Mouse (Mus musculus) embryonic facial prominence, embryonic 15.5 days (tissue): ENCODE measurements around the gene Crybg2. TPM values are rescaled to one million over a fixed set of nuclear protein-coding genes. Genes with fewer than 3 reads are reported as not detected.

Experiments
- ATAC-seq: fragments of 200-750 bp; cut with Nextera tagmentation; 2 replicates; pipeline ENCODE4 v1.8.0; 2017; ENCODE audit warnings: low read depth, moderate TSS enrichment; ENCODE audit not compliant: insufficient number of reproducible peaks, low FRiP score, low TSS enrichment
- H3K27ac ChIP-seq: fragments of 300-500 bp; sonication (generic); replicated peaks from 2 replicates; pipeline ENCODE4 v1.5.1; 2015; ENCODE audit warnings: mild to moderate bottlenecking, inconsistent platforms
- H3K27me3 ChIP-seq: fragments of 300-500 bp; sonication (generic); 2 replicates; pipeline ENCODE4 v1.6.1; 2015; ENCODE audit warnings: inconsistent platforms
- H3K36me3 ChIP-seq: fragments of 300-500 bp; sonication (generic); 2 replicates; pipeline ENCODE4 v1.6.1; 2015; ENCODE audit warnings: mild to moderate bottlenecking, inconsistent platforms
- H3K4me1 ChIP-seq: fragments of 300-500 bp; sonication (generic); 2 replicates; pipeline ENCODE4 v1.6.1; 2015; ENCODE audit warnings: inconsistent platforms
- H3K4me2 ChIP-seq: fragments of 300-500 bp; sonication (generic); replicated peaks from 2 replicates; pipeline ENCODE4 v1.6.1; 2015; ENCODE audit warnings: mild to moderate bottlenecking, inconsistent platforms
- H3K4me3 ChIP-seq: fragments of 300-500 bp; sonication (generic); replicated peaks from 2 replicates; pipeline ENCODE4 v1.5.1; 2015; ENCODE audit warnings: mild to moderate bottlenecking, inconsistent platforms
- H3K9ac ChIP-seq: fragments of 300-500 bp; sonication (generic); 2 replicates; pipeline ENCODE4 v1.6.1; 2015; ENCODE audit warnings: inconsistent platforms
- H3K9me3 ChIP-seq: fragments of 300-500 bp; sonication (generic); replicated peaks from 2 replicates; pipeline ENCODE4 v1.6.1; 2016; ENCODE audit warnings: inconsistent platforms
- WGBS: fragments of 180-500 bp; shearing (Covaris S2); methylation state at CpG from one replicate; pipeline ENCODE4 v1.1.7; 2015; 5-methylcytosine and 5-hydroxymethylcytosine counted together
- polyA plus RNA-seq: library from polyadenylated mRNA; unstranded; fragments of >200 nt; fragmentation: Nextera tagmentation; extraction: Ambion mirVana; gene quantifications from 2 replicates; pipeline ENCODE4 v1.2.1, GENCODE M21; 2015

Crybg2 gene
- polyA plus RNA-seq, 1 experiment from 2014 or later, result 16.7 TPM

GRCm38 (mm10) chr4:134132117-134132516 is 71.5 kb downstream of the Crybg2 start:
- H3K36me3 ChIP-seq, result peaks cover 14% of the 10 kb centered on the region
- H3K9me3 ChIP-seq, result no peaks in the 10 kb centered on the region
- H3K4me3 ChIP-seq, result no peak overlapping the region
- peaks cover 30% of the 10 kb centered on the region for H3K4me1 ChIP-seq
- H3K4me2 ChIP-seq, result no peak overlapping the region
- WGBS, result 75% methylated on average over 3 of the region's 3 CpGs
- no peak overlapping the region for H3K27ac ChIP-seq
- H3K27me3 ChIP-seq, result no peaks in the 10 kb centered on the region
- H3K9ac ChIP-seq, result no peak overlapping the region
- no peak for ATAC-seq

- Histone ChIP-seq H3K9ac (no peak overlapping the region), H3K9me3 (no peaks in the 10 kb centered on the region), H3K4me1 (peaks cover 25% of the 10 kb centered on the region), H3K27me3 (no peaks in the 10 kb centered on the region), H3K4me2 (no peak overlapping the region), H3K4me3 (no peak overlapping the region), H3K27ac (no peak overlapping the region), H3K36me3 (peaks cover 14% of the 10 kb centered on the region)
- WGBS, result 72% methylated on average over 8 of the region's 8 CpGs
- no peak for ATAC-seq
Observed at GRCm38 (mm10) chr4:134132519-134133095, 72.0 kb downstream of the Crybg2 start.

- Histone ChIP-seq H3K4me2 (no peak overlapping the region), H3K27me3 (no peaks in the 10 kb centered on the region), H3K4me1 (peaks cover 7% of the 10 kb centered on the region), H3K9me3 (no peaks in the 10 kb centered on the region), H3K4me3 (no peak overlapping the region), H3K9ac (no peak overlapping the region), H3K27ac (peak overlapping the region; percentile 39; the same call in 1 of the 2 replicates), H3K36me3 (peaks cover 13% of the 10 kb centered on the region)
- WGBS, result 20% methylated on average over 3 of the region's 3 CpGs
- ATAC-seq, result no peak
Observed at GRCm38 (mm10) chr4:134136280-134136926, 75.8 kb downstream of the Crybg2 start.

GRCm38 (mm10) chr4:134138857-134139256 is 78.2 kb downstream of the Crybg2 start:
- ATAC-seq, result no peak
- Histone ChIP-seq H3K9ac (no peak overlapping the region), H3K4me1 (peaks cover 7% of the 10 kb centered on the region), H3K36me3 (peaks cover 10% of the 10 kb centered on the region; the same call in 1 of the 2 replicates), H3K27me3 (no peaks in the 10 kb centered on the region), H3K27ac (no peak overlapping the region), H3K9me3 (no peaks in the 10 kb centered on the region), H3K4me3 (no peak overlapping the region), H3K4me2 (no peak overlapping the region)
- WGBS, result 75% methylated on average over 2 of the region's 2 CpGs

Other genes starting within 250 kb of the Crybg2 start
- 37.3 and 38.5 TPM in 2 replicates for gene Rps6ka1, start 173.0 kb upstream of the Crybg2 start, polyA plus RNA-seq
- gene Hmgn2, start 92.2 kb upstream of the Crybg2 start, polyA plus RNA-seq, result 1,934 and 1,961 TPM in 2 replicates
- gene Dhdds, start 59.9 kb upstream of the Crybg2 start, polyA plus RNA-seq, result 44.2 and 44.5 TPM in 2 replicates
- gene Lin28a, start 42.0 kb upstream of the Crybg2 start, polyA plus RNA-seq, result not detected in 2 replicates
- not detected in 2 replicates for gene Zfp683, start 7.0 kb upstream of the Crybg2 start, polyA plus RNA-seq
- gene Cd52, start 34.3 kb downstream of the Crybg2 start, polyA plus RNA-seq, result 17.1 and 17.9 TPM in 2 replicates
- 16.9 and 23.7 TPM in 2 replicates for gene Ubxn11, start 41.8 kb downstream of the Crybg2 start, polyA plus RNA-seq
- 470 and 490 TPM in 2 replicates for gene Sh3bgrl3, start 68.0 kb downstream of the Crybg2 start, polyA plus RNA-seq
- gene Cep85, start 126.3 kb downstream of the Crybg2 start, polyA plus RNA-seq, result 37.4 and 41.8 TPM in 2 replicates
- gene Gm7534, start 142.2 kb downstream of the Crybg2 start, polyA plus RNA-seq, result 0.07 and 0.20 TPM in 2 replicates
- 0.19 TPM in 1 of 2 replicates, not detected in the other for gene Catsper4, start 166.6 kb downstream of the Crybg2 start, polyA plus RNA-seq
- gene Cnksr1, start 177.6 kb downstream of the Crybg2 start, polyA plus RNA-seq, result 6.1 and 6.7 TPM in 2 replicates
- 0.30 and 0.33 TPM in 2 replicates for gene E130218I03Rik, start 182.8 kb downstream of the Crybg2 start, polyA plus RNA-seq
- 16.8 and 17.2 TPM in 2 replicates for gene Zfp593, start 184.8 kb downstream of the Crybg2 start, polyA plus RNA-seq
- gene Gm30191, start 186.1 kb downstream of the Crybg2 start, polyA plus RNA-seq, result not detected in 2 replicates
- 6.7 and 6.8 TPM in 2 replicates for gene Grrp1, start 193.3 kb downstream of the Crybg2 start, polyA plus RNA-seq
- 17.6 and 19.5 TPM in 2 replicates for gene Pdik1l, start 227.1 kb downstream of the Crybg2 start, polyA plus RNA-seq